Mouse (Mus musculus) leukemia stem cell, adult 10-12 weeks (primary cell): Measurements from ENCODE around the gene Commd6. TPM values are rescaled to one million over a fixed set of nuclear protein-coding genes. Genes with fewer than 3 reads are reported as not detected.

Source experiments
- polyA plus RNA-seq: library from polyadenylated mRNA; stranded (reverse); fragments of >175 nt; gene quantifications from 2 replicates; pipeline ENCODE4 v1.2.3, GENCODE M21; 2012; ENCODE audit warnings: low replicate concordance

The Commd6 gene
- polyA plus RNA-seq: 7.1 and 8.8 TPM in 2 replicates

GRCm38 (mm10) chr14:101640153-101640843 is at the start of gene Commd6:
TSS of gene Commd6 (minus strand) at chr14:101640686.

GRCm38 (mm10) chr14:101653581-101654525 is 13.4 kb upstream of the Commd6 start, which contains the start of gene Uchl3:
TSS of gene Uchl3 (plus strand) at chr14:101653967.

GRCm38 (mm10) chr14:101608519-101609368 is 31.7 kb downstream of the Commd6 start, which contains the start of gene Tbc1d4:
TSS of gene Tbc1d4 (minus strand) at chr14:101609191.

Other genes with a start within 250 kb of the Commd6 start
- gene Tbc1d4, start 31.5 kb downstream of the Commd6 start, polyA plus RNA-seq: 2.4 and 3.8 TPM in 2 replicates
- gene Uchl3, start 13.3 kb upstream of the Commd6 start, polyA plus RNA-seq: 5.8 and 9.8 TPM in 2 replicates
- gene Gm9922, start 89.1 kb upstream of the Commd6 start, polyA plus RNA-seq: 1.2 and 2.7 TPM in 2 replicates
- 0.11 and 0.75 TPM in 2 replicates for gene Lmo7, start 89.3 kb upstream of the Commd6 start, polyA plus RNA-seq